Mouse (Mus musculus) forebrain, embryonic 14.5 days (tissue): ENCODE results near the gene Tbc1d10c. TPM values are rescaled to one million over a fixed set of nuclear protein-coding genes. Genes with fewer than 3 reads are reported as not detected.
A peak's percentile ranks its signal among the peaks of the same experiment; 100 is the strongest.

Source experiments
- ATAC-seq: fragments of 200-750 bp; cut with Nextera tagmentation; 2 replicates; pipeline ENCODE4 v1.8.0; 2017; ENCODE audit warnings: mild to moderate bottlenecking, moderate library complexity
- DNase-seq: peaks from one replicate; pipeline ENCODE4 v3.0.0-alpha.2; 2015; ENCODE audit warnings: low spot score
- H3K27ac ChIP-seq: fragments of 300-500 bp; sonication (generic); 2 replicates; pipeline ENCODE4 v1.5.1; 2014; ENCODE audit warnings: low read depth, mild to moderate bottlenecking, control low read depth, low read length, moderate library complexity
- H3K27me3 ChIP-seq: fragments of 300-500 bp; sonication (generic); replicated peaks from 2 replicates; pipeline ENCODE4 v1.6.1; 2014; ENCODE audit warnings: low read length, control low read depth, mixed read lengths; ENCODE audit not compliant: control insufficient read depth, insufficient read depth
- H3K36me3 ChIP-seq: fragments of 300-500 bp; sonication (generic); 2 replicates; pipeline ENCODE4 v1.6.1; 2014; ENCODE audit warnings: low read length, control low read depth; ENCODE audit not compliant: control insufficient read depth, insufficient read depth
- H3K4me1 ChIP-seq: fragments of 300-500 bp; sonication (generic); 2 replicates; pipeline ENCODE4 v1.6.1; 2014; ENCODE audit warnings: antibody characterized with exemption, low read length, control low read depth; ENCODE audit not compliant: control insufficient read depth, insufficient read depth
- H3K4me2 ChIP-seq: fragments of 300-500 bp; sonication (generic); 2 replicates; pipeline ENCODE4 v1.6.1; 2014; ENCODE audit warnings: mild to moderate bottlenecking, control low read depth, low read length
- H3K4me3 ChIP-seq: fragments of 300-500 bp; sonication (generic); 2 replicates; pipeline ENCODE4 v1.5.1; 2014; ENCODE audit warnings: low read depth, low read length, control low read depth
- H3K9ac ChIP-seq: fragments of 300-500 bp; sonication (generic); 2 replicates; pipeline ENCODE4 v1.6.1; 2014; ENCODE audit warnings: mild to moderate bottlenecking, low read length, control low read depth, moderate library complexity
- H3K9me3 ChIP-seq: fragments of 300-500 bp; sonication (generic); replicated peaks from 2 replicates; pipeline ENCODE4 v1.6.1; 2016; ENCODE audit warnings: low read length, control low read depth, mixed read lengths; ENCODE audit not compliant: control insufficient read depth
- WGBS: fragments of 180-500 bp; shearing (Covaris S2); extraction: QIAGEN DNeasy Blood & Tissue Kit; methylation state at CpG from one replicate; pipeline ENCODE4 v1.1.7; 2014; 5-methylcytosine and 5-hydroxymethylcytosine counted together
- polyA plus RNA-seq: library from polyadenylated mRNA; unstranded; fragments of >200 nt; fragmentation: Nextera tagmentation; extraction: Ambion mirVana; gene quantifications from 2 replicates; pipeline ENCODE4 v1.2.1, GENCODE M21; 2014

Gene Tbc1d10c
- polyA plus RNA-seq, 1 experiment from 2014 or later, result 0.52 TPM

DNA sequence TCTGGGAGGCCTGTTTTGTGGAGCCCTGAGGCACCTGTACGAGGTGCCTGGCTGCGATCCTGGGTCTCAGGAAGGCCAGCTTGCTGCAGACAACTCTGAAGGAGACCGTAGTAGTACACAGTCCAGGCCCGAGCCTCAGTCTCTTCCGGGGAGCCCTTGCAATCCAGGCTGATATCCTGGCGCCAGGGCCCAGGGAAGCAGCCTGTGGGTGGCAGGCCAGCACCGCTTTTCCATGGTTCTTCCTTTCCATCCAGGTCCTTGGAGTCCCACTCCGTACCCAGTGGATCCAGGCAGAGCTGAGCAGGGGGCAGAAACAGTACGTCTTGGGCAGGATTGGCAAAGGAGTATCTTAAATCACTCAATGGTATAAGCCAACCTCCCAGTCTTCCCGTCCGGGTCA lies 18.2 kb downstream of the Tbc1d10c start:
- 58% methylated on average over 11 of the region's 11 CpGs for WGBS
- H3K4me3 ChIP-seq, result no peak overlapping the region
- H3K4me1 ChIP-seq, result peaks cover 7% of the 10 kb centered on the region
- no peak for DNase-seq
- no peak overlapping the region for H3K27ac ChIP-seq
- H3K9me3 ChIP-seq, result no peaks in the 10 kb centered on the region
- H3K36me3 ChIP-seq, result no peaks in the 10 kb centered on the region
- H3K9ac ChIP-seq, result no peak overlapping the region
- no peaks in the 10 kb centered on the region for H3K27me3 ChIP-seq
- no peak overlapping the region for H3K4me2 ChIP-seq
- ATAC-seq, result no peak

GRCm38 (mm10) chr19:4171393-4172290 lies 19.4 kb downstream of the Tbc1d10c start:
- Histone ChIP-seq H3K9me3 (no peaks in the 10 kb centered on the region), H3K27me3 (no peaks in the 10 kb centered on the region), H3K36me3 (no peaks in the 10 kb centered on the region), H3K4me2 (no peak overlapping the region), H3K9ac (0 out of 2 replicates have a peak overlapping the region, but pooled peaks have one; percentile 21), H3K4me3 (no peak overlapping the region), H3K4me1 (peaks cover 7% of the 10 kb centered on the region), H3K27ac (no peak overlapping the region)
- ATAC-seq (no peak), DNase-seq (no peak)
- WGBS, result 73% methylated on average over 13 of the region's 13 CpGs

DNA sequence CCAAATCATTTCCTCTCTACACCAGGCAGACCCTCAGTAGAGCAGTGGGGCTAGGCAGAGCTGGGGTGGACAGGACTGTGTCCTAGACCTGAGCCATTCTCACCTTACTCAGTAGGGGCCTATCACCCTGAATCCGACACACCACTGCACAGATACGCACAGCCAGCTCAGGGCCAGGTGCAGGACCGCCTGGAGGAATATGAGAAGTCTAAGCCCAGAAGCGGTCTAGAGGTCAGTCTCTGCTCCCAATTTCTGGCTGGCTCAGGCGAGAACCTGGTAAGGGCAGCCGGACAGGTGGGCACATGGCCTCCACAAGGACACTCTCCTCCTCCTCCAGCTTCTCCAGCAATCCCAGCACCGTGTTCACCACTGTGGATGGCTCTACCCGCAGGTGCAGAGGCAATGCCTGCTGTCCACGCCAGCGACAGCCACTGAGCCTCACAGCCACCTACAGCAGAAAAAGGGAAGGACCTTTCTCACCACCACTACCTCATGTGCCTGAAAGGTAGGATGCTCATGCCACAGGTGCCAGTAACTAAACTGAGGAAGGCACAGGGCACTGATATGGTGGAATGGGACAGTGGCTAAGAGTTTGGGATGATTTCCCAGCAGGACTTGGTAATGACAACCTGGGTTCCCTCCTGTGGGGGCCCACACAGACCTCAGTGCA lies 20.2 kb downstream of the Tbc1d10c start:
- ATAC-seq (no peak), DNase-seq (no peak)
- no peaks in the 10 kb centered on the region for H3K27me3 ChIP-seq
- H3K4me2 ChIP-seq, result no peak overlapping the region
- no peak overlapping the region for H3K9ac ChIP-seq
- no peaks in the 10 kb centered on the region for H3K36me3 ChIP-seq
- no peak overlapping the region for H3K4me3 ChIP-seq
- no peak overlapping the region for H3K27ac ChIP-seq
- H3K9me3 ChIP-seq, result no peaks in the 10 kb centered on the region
- 90% methylated on average over 10 of the region's 10 CpGs for WGBS
- H3K4me1 ChIP-seq, result peaks cover 7% of the 10 kb centered on the region

DNA sequence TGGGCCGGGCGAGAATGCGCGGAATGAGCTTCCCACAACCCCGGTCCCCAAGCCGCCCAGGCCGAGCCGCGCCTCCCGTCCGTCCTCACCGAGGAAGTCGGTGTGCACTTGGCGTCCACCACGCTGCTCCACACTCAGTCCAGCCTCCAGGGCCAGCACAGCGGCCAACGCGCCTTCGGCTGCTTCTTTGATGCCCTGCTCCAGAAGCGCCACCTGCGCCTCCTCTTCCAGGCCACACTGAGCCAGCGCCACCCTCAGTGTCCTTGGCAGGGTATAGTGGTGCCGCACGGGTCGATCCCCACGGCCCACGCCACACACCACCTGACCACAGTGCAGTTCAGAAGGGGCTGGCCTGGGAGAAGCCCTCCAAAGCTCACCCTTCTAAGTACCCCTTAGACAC lies 21.3 kb downstream of the Tbc1d10c start:
- Histone ChIP-seq H3K9me3 (no peaks in the 10 kb centered on the region), H3K27me3 (no peaks in the 10 kb centered on the region), H3K36me3 (no peaks in the 10 kb centered on the region), H3K4me3 (peak overlapping the region; percentile 36), H3K27ac (peak overlapping the region; percentile 86), H3K4me1 (no peaks in the 10 kb centered on the region), H3K4me2 (peak overlapping the region; percentile 74), H3K9ac (peak overlapping the region; percentile 78)
- ATAC-seq, result peak; percentile 41; the same call in 1 of the 2 replicates
- WGBS, result 3% methylated on average over 27 of the region's 27 CpGs
- no peak for DNase-seq

GRCm38 (mm10) chr19:4169378-4169784 lies 21.7 kb downstream of the Tbc1d10c start:
- peak overlapping the region; percentile 86 for H3K27ac ChIP-seq
- ATAC-seq (peak; percentile 97), DNase-seq (peak; percentile 99)
- under 1% methylated on average over 42 of the region's 43 CpGs for WGBS
- H3K36me3 ChIP-seq, result no peaks in the 10 kb centered on the region
- H3K27me3 ChIP-seq, result no peaks in the 10 kb centered on the region
- peak overlapping the region; percentile 74 for H3K4me2 ChIP-seq
- no peaks in the 10 kb centered on the region for H3K4me1 ChIP-seq
- peak overlapping the region; percentile 36 for H3K4me3 ChIP-seq
- peak overlapping the region; percentile 78 for H3K9ac ChIP-seq
- H3K9me3 ChIP-seq, result no peaks in the 10 kb centered on the region

- H3K27me3 ChIP-seq, result no peaks in the 10 kb centered on the region
- H3K9ac ChIP-seq, result no peak overlapping the region
- peaks cover 10% of the 10 kb centered on the region for H3K4me1 ChIP-seq
- WGBS, result 80% methylated on average over 9 of the region's 9 CpGs
- H3K4me3 ChIP-seq, result no peak overlapping the region
- H3K27ac ChIP-seq, result no peak overlapping the region
- H3K36me3 ChIP-seq, result no peaks in the 10 kb centered on the region
- DNase-seq, result no peak
- ATAC-seq, result no peak
- H3K4me2 ChIP-seq, result no peak overlapping the region
- no peaks in the 10 kb centered on the region for H3K9me3 ChIP-seq
These were observed 24.2 kb downstream of the Tbc1d10c start for GRCm38 (mm10) chr19:4166678-4167476.

GRCm38 (mm10) chr19:4164721-4165120 lies 26.4 kb downstream of the Tbc1d10c start:
- peaks cover 14% of the 10 kb centered on the region for H3K36me3 ChIP-seq
- peaks cover 10% of the 10 kb centered on the region for H3K4me1 ChIP-seq
- H3K9me3 ChIP-seq, result no peaks in the 10 kb centered on the region
- H3K27ac ChIP-seq, result no peak overlapping the region
- no peak overlapping the region for H3K4me2 ChIP-seq
- H3K27me3 ChIP-seq, result no peaks in the 10 kb centered on the region
- no peak overlapping the region for H3K4me3 ChIP-seq
- no peak overlapping the region for H3K9ac ChIP-seq
- 85% methylated on average over 2 of the region's 2 CpGs for WGBS
- no peak for DNase-seq
- no peak for ATAC-seq

GRCm38 (mm10) chr19:4164100-4164499 lies 27.0 kb downstream of the Tbc1d10c start:
- H3K9ac ChIP-seq, result no peak overlapping the region
- peaks cover 19% of the 10 kb centered on the region for H3K36me3 ChIP-seq
- no peak for DNase-seq
- H3K4me2 ChIP-seq, result no peak overlapping the region
- no peak overlapping the region for H3K4me3 ChIP-seq
- H3K27ac ChIP-seq, result no peak overlapping the region
- no peaks in the 10 kb centered on the region for H3K27me3 ChIP-seq
- 81% methylated on average over 3 of the region's 3 CpGs for WGBS
- H3K9me3 ChIP-seq, result no peaks in the 10 kb centered on the region
- no peak for ATAC-seq
- H3K4me1 ChIP-seq, result peaks cover 10% of the 10 kb centered on the region
